Mouse (Mus musculus) olfactory bulb, adult 2 months (tissue): ENCODE data around the gene Crybb1.

Source experiments
- CTCF ChIP-seq: fragments of 200-500 bp; IDR thresholded peaks from 2 replicates; pipeline ENCODE4 v1.5.1; 2012; ENCODE audit warnings: low read depth, mild to moderate bottlenecking, low read length, moderate library complexity; ENCODE audit not compliant: insufficient read depth
- POLR2A ChIP-seq: fragments of 200-500 bp; IDR thresholded peaks from 2 replicates; pipeline ENCODE4 v1.6.1; 2012; ENCODE audit warnings: mild to moderate bottlenecking, low read depth, low read length, moderate library complexity; ENCODE audit not compliant: insufficient read depth

DNA sequence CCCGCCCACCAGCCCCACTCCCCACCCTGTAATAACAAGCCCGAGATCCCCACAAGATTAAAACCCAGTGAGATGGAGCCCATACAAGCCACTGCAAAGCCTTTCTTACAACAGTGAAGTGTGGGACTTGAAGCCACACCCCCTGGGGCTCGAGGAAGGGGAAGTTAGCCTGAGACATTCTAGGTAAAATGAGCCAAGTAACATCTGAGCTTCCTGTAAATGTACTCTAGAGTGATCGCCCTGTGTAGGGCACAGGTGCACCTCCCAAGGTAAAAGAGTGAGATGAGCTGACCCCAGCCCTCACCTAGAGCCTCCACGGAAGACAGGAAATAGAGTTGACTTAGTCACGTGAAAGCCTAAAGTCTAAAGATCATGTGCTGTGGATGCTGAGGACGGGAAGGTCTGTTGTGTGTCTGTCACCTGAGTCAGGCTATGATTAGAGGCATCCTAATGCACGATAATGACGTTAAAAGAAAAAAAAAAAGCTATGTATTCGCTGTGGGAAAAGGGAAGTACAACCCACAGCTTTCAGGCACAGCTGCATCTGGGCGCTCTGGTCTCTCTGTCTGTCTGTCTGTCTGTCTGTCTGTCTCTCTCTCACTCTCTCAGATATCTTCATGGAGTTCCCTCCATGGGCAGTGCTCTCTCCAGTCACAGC lies 31.5 kb downstream of the Crybb1 start:
- no peak for TF ChIP-seq CTCF
- no peak for TF ChIP-seq POLR2A
